Mouse (Mus musculus) CD4-positive, CD25-positive, alpha-beta regulatory T cell (primary cell): ENCODE data around the gene Olfr556. TPM values are rescaled to one million over a fixed set of nuclear protein-coding genes. Genes with fewer than 3 reads are reported as not detected.

Experiments
- polyA plus RNA-seq: library from polyadenylated mRNA; unstranded; fragments of 100-300 nt; shearing (Covaris generic); gene quantifications from one replicate; pipeline ENCODE4 v1.2.1, GENCODE M21; 2017

Gene Olfr556
- polyA plus RNA-seq = not detected

GRCm38 (mm10) chr7:102664599-102664998, at the start of gene Olfr556:
Olfr556 (plus strand) TSS chr7:102664899.

GRCm38 (mm10) chr7:102618118-102618517, 46.6 kb upstream of the Olfr556 start, which contains the start of gene Olfr553:
Olfr553 (minus strand) TSS chr7:102618218.

DNA sequence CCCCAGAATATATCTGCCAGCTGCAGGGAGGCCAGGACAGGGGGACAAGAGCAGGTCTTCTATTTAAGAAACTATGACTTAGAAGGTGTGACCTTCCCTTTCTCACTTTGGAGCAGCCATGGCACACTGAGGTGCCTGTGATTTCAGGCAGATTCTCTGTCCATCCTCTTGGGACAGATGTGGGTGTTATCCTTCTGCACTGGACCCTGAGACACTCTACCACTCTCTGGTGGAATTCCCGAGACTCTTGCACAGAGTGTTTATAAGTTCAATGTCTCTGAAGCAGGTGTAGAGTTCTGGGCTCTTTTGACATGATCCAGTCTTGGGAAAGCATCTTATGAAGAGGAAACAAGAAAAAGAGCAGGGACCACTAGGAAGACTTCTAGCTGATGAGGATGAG, 26.6 kb upstream of the Olfr556 start, which contains the start of gene Olfr554:
TSS of gene Olfr554 (plus strand) at position 301 of the 400 bp plus-strand sequence.

DNA sequence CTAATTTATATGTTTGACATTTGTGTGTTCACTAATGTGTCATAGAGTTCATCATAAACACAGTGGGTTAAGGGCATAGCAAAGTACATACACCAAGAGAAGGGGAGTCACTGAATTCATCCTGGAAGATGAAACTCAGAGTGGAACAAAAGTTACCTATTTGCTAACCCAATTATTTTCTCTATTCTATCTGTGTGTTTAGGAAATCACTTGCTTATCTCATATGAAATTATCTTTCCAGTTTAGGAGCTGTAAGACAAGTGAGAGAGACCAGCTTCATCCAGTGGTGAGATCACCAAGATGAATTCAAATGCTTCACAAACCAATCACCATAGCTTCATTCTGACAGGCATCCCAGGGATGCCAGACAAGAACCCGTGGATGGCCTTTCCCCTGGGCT, 6.2 kb upstream of the Olfr556 start, which contains the start of gene Olfr555:
TSS of gene Olfr555 (plus strand) at position 301 of the 400 bp plus-strand sequence.

GRCm38 (mm10) chr7:102686944-102687501, 22.3 kb downstream of the Olfr556 start, which contains the start of gene Trim68:
Trim68 (minus strand) TSS chr7:102687327.

GRCm38 (mm10) chr7:102695358-102696125, 30.8 kb downstream of the Olfr556 start, which contains the start of gene Olfr557:
Olfr557 (plus strand) TSS chr7:102695910.

DNA sequence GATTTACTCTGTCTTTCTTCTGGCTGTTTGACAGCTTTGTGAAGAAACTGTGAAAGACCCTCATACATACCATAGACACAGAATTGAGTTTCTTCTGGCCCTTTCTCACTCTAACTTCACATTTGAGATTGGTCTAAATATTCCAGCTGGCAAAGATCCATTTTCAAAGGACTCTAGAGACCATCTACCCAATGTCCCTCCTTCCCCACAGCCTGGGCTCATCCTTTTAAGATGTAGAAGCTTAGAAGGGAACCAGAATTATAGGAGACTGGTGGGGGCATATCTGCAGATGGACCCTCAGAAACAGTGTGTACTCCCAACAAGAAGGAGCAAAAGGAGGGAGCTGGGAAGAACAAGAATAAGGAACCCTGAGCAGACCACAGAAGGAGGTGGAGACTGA, 37.2 kb downstream of the Olfr556 start, which contains the start of gene Olfr558:
TSS of gene Olfr558 (plus strand) at position 301 of the 400 bp plus-strand sequence.

GRCm38 (mm10) chr7:102718970-102719369, 54.3 kb downstream of the Olfr556 start, which contains the start of gene Olfr33:
Olfr33 (minus strand) TSS chr7:102719070.

Other genes with a start within 250 kb of the Olfr556 start
- gene Rrm1, start 223.2 kb upstream of the Olfr556 start, polyA plus RNA-seq = 34.1 TPM
- gene Olfr543, start 183.2 kb upstream of the Olfr556 start, polyA plus RNA-seq = 0.25 TPM
- 0.07 TPM for gene Olfr544, start 176.6 kb upstream of the Olfr556 start, polyA plus RNA-seq
- gene Olfr545, start 165.3 kb upstream of the Olfr556 start, polyA plus RNA-seq = not detected
- gene Olfr547, start 130.2 kb upstream of the Olfr556 start, polyA plus RNA-seq = not detected
- not detected for gene Olfr548-ps1, start 124.0 kb upstream of the Olfr556 start, polyA plus RNA-seq
- not detected for gene Olfr549, start 115.0 kb upstream of the Olfr556 start, polyA plus RNA-seq
- 94.3 TPM for gene Trim21, start 99.4 kb upstream of the Olfr556 start, polyA plus RNA-seq
- gene Olfr550, start 93.5 kb upstream of the Olfr556 start, polyA plus RNA-seq = 0.04 TPM
- gene Olfr551, start 73.0 kb upstream of the Olfr556 start, polyA plus RNA-seq = not detected
- not detected for gene Olfr552, start 67.1 kb upstream of the Olfr556 start, polyA plus RNA-seq
- gene Olfr553, start 46.7 kb upstream of the Olfr556 start, polyA plus RNA-seq = not detected
- 0.31 TPM for gene Olfr554, start 26.5 kb upstream of the Olfr556 start, polyA plus RNA-seq
- gene Olfr555, start 6.1 kb upstream of the Olfr556 start, polyA plus RNA-seq = not detected
- gene Trim68, start 22.4 kb downstream of the Olfr556 start, polyA plus RNA-seq = 16.9 TPM
- gene Olfr557, start 31.0 kb downstream of the Olfr556 start, polyA plus RNA-seq = not detected
- gene Olfr558, start 37.3 kb downstream of the Olfr556 start, polyA plus RNA-seq = not detected
- gene Olfr33, start 54.2 kb downstream of the Olfr556 start, polyA plus RNA-seq = not detected
- not detected for gene Olfr559, start 62.6 kb downstream of the Olfr556 start, polyA plus RNA-seq
- not detected for gene Olfr560, start 94.5 kb downstream of the Olfr556 start, polyA plus RNA-seq
- not detected for gene Olfr78, start 94.6 kb downstream of the Olfr556 start, polyA plus RNA-seq
- gene Olfr561, start 106.3 kb downstream of the Olfr556 start, polyA plus RNA-seq = not detected
- gene Olfr564, start 138.6 kb downstream of the Olfr556 start, polyA plus RNA-seq = not detected
- not detected for gene Olfr566, start 193.9 kb downstream of the Olfr556 start, polyA plus RNA-seq
- gene Olfr568, start 212.2 kb downstream of the Olfr556 start, polyA plus RNA-seq = 0.25 TPM
- gene Olfr569, start 226.0 kb downstream of the Olfr556 start, polyA plus RNA-seq = not detected
- gene Olfr570, start 229.7 kb downstream of the Olfr556 start, polyA plus RNA-seq = not detected